Mouse (Mus musculus) hindbrain, embryonic 15.5 days (tissue): Measurements from ENCODE around the gene Phf24. TPM values are rescaled to one million over a fixed set of nuclear protein-coding genes. Genes with fewer than 3 reads are reported as not detected.
"Not testable (repeated sequence)": the region's sequence is repeated elsewhere in the genome, so short reads cannot be mapped to it uniquely, and the experiment has no call there.

Experiments
- ATAC-seq: fragments of 200-750 bp; cut with Nextera tagmentation; 2 replicates; pipeline ENCODE4 v1.8.0; 2017; ENCODE audit warnings: low read depth, moderate number of reproducible peaks, moderate TSS enrichment; ENCODE audit not compliant: low FRiP score
- H3K27ac ChIP-seq: fragments of 300-500 bp; sonication (generic); replicated peaks from 2 replicates; pipeline ENCODE4 v1.5.1; 2015; ENCODE audit warnings: mild to moderate bottlenecking, inconsistent platforms
- H3K27me3 ChIP-seq: fragments of 300-500 bp; sonication (generic); 2 replicates; pipeline ENCODE4 v1.6.1; 2015; ENCODE audit warnings: control low read depth, inconsistent platforms
- H3K36me3 ChIP-seq: fragments of 300-500 bp; sonication (generic); 2 replicates; pipeline ENCODE4 v1.6.1; 2015; ENCODE audit warnings: control low read depth, inconsistent platforms
- H3K4me1 ChIP-seq: fragments of 300-500 bp; sonication (generic); replicated peaks from 2 replicates; pipeline ENCODE4 v1.6.1; 2015; ENCODE audit warnings: control low read depth, inconsistent platforms
- H3K4me2 ChIP-seq: fragments of 300-500 bp; sonication (generic); 2 replicates; pipeline ENCODE4 v1.6.1; 2015; ENCODE audit warnings: moderate library complexity, mild to moderate bottlenecking, inconsistent platforms
- H3K4me3 ChIP-seq: fragments of 300-500 bp; sonication (generic); 2 replicates; pipeline ENCODE4 v1.5.1; 2015; ENCODE audit warnings: mild to moderate bottlenecking, inconsistent platforms
- H3K9ac ChIP-seq: fragments of 300-500 bp; sonication (generic); 2 replicates; pipeline ENCODE4 v1.6.1; 2015; ENCODE audit warnings: inconsistent platforms
- H3K9me3 ChIP-seq: fragments of 300-500 bp; sonication (generic); 2 replicates; pipeline ENCODE4 v1.6.1; 2016; ENCODE audit warnings: control low read depth, inconsistent platforms
- WGBS: fragments of 180-500 bp; shearing (Covaris S2); methylation state at CpG from one replicate; pipeline ENCODE4 v1.1.7; 2015; 5-methylcytosine and 5-hydroxymethylcytosine counted together
- polyA plus RNA-seq: library from polyadenylated mRNA; unstranded; fragments of >200 nt; fragmentation: Nextera tagmentation; extraction: Ambion mirVana; gene quantifications from 2 replicates; pipeline ENCODE4 v1.2.1, GENCODE M21; 2015

Phf24 gene
- polyA plus RNA-seq, 1 experiment from 2014 or later = 39.3 TPM

DNA sequence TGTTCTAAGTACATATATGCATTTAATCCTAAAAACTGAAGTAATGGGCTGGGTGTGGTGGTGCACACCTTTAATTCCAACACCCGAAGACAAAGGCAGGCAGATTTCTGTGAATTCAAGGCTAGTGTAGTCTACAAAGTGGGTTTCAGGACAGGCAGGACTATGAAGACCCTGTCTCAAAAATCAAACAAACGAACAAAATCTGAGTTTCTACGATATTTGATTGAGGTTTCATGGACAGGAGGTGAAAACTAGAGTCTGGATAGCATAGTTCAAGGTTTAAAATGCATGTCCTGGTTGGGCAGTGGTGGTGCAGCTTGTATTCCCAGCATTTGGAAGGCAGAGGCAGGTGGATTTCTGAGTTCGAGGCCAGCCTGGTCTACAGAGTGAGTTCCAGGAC lies 52.8 kb downstream of the Phf24 start, which contains the start of gene 1700022I11Rik:
TSS of gene 1700022I11Rik (plus strand) at position 301 of the 400 bp plus-strand sequence.
- Histone ChIP-seq H3K4me2 (no peak within 1 kb of the TSS), H3K4me3 (no peak within 1 kb of the TSS), H3K9me3 (no peaks in the 10 kb centered on the region), H3K4me1 (0 out of 2 replicates have a peak, but pooled peaks cover 3% of the 10 kb centered on the region), H3K36me3 (no peaks in the 10 kb centered on the region), H3K27ac (no peak within 1 kb of the TSS), H3K9ac (no peak within 1 kb of the TSS), H3K27me3 (no peaks in the 10 kb centered on the region)
- ATAC-seq = no peak
- WGBS = 93% methylated on average over 4 of the region's 4 CpGs

DNA sequence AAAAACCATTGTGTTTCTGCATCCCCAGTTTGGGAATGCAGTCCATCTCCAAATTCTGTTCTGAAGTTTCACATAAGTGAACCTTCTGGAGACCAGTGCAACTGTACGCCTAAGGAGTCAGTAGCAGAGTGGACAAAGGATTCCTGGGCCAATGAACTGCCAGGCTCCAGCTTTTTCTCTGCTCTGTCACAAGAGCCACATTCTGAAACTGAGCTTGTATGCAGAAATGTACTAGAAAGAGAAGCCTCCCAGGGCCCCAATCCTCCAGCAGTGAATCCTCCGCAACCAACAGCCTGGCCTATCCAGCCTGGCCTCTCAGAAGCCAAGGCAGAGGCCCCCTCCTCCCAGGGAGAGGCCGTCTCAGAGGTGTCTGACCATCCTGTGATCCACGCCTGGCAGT lies 56.5 kb downstream of the Phf24 start:
- no peak for ATAC-seq

DNA sequence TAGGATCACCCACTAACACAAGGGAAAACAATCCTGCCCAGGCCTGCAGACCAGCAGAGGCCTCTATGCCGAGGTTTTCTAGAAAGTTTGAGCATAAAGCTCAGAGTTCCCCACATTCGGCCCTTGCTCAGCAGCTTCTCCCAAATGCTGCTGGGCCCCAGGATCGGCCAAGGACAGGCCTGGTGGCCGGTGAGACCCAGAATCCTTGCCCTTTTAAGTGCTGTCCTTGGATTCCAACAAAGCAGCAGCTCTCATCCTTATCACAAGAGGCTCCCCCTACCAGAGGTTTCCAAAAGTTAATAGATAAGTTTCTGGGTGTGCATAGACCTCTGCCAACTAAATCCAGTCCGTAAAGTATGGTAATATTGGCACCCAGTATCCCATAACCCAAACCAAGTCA lies 57.4 kb downstream of the Phf24 start:
- no peaks in the 10 kb centered on the region for H3K4me1 ChIP-seq
- 81% methylated on average over 5 of the region's 5 CpGs for WGBS
- no peak overlapping the region for H3K9ac ChIP-seq
- H3K27me3 ChIP-seq = no peaks in the 10 kb centered on the region
- H3K4me2 ChIP-seq = no peak overlapping the region
- H3K27ac ChIP-seq = no peak overlapping the region
- peaks cover 22% of the 10 kb centered on the region for H3K36me3 ChIP-seq
- no peak for ATAC-seq
- no peak overlapping the region for H3K4me3 ChIP-seq
- H3K9me3 ChIP-seq = no peaks in the 10 kb centered on the region

More for the DNA sequence above, 56.5 kb downstream of the Phf24 start:
- Histone ChIP-seq H3K27ac (no peak overlapping the region), H3K4me3 (no peak overlapping the region), H3K9ac (no peak overlapping the region), H3K9me3 (no peaks in the 10 kb centered on the region), H3K4me2 (no peak overlapping the region), H3K27me3 (no peaks in the 10 kb centered on the region), H3K4me1 (no peaks in the 10 kb centered on the region), H3K36me3 (peaks cover 13% of the 10 kb centered on the region)
- WGBS = 83% methylated on average over 4 of the region's 4 CpGs

DNA sequence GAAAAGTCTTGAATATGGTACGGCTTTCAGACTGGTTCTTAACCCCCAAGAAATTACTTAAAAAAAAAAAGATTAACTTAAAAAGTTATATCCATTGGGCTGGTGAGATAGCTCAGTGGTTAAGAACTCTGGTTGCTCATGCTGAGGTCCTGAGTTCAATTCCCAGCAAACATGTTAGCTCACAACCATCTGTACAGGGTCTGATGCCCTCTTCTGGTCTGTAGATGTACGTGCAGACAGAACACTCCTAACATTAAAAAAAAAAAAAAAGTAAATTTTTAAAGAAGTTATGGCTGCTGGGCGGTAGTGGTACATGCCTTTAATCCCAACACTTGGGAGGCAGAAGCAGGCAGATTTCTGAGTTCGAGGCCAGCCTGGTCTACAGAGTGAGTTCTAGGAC lies 61.6 kb downstream of the Phf24 start:
- no peak for ATAC-seq
- 94% methylated on average over 4 of the region's 4 CpGs for WGBS
- Histone ChIP-seq H3K9ac (no peak overlapping the region), H3K27me3 (no peaks in the 10 kb centered on the region), H3K4me1 (no peaks in the 10 kb centered on the region), H3K4me2 (no peak overlapping the region), H3K4me3 (no peak overlapping the region), H3K36me3 (peaks cover 51% of the 10 kb centered on the region), H3K27ac (no peak overlapping the region), H3K9me3 (no peaks in the 10 kb centered on the region)

DNA sequence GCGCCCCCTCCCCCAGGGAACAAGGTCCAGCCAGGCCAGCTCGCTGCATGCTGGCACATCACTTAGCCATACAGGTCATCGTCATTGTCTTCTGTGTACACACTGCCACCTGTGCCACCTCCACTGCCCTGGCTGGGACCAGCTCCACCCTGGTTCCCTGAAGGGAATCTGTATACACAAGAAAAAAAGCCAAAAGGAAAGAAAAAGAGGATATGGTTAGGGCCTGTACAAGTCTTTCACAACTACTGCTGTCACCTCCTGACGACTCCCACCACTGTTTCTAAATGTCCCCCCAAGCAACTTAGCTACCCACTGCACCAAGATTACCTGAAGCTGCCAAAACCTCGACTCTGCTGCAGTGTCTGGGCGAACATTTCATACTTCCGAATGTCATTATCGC lies 64.0 kb downstream of the Phf24 start:
- 0 out of 2 replicates have a peak, but pooled peaks have one; percentile 3 for ATAC-seq
- H3K4me2 ChIP-seq, H3K9me3 ChIP-seq, H3K4me3 ChIP-seq, H3K9ac ChIP-seq, H3K4me1 ChIP-seq, H3K27me3 ChIP-seq, H3K27ac ChIP-seq: not testable (repeated sequence)
- WGBS = 94% methylated on average over 8 of the region's 8 CpGs
- H3K36me3 ChIP-seq = peaks cover 72% of the 10 kb centered on the region

DNA sequence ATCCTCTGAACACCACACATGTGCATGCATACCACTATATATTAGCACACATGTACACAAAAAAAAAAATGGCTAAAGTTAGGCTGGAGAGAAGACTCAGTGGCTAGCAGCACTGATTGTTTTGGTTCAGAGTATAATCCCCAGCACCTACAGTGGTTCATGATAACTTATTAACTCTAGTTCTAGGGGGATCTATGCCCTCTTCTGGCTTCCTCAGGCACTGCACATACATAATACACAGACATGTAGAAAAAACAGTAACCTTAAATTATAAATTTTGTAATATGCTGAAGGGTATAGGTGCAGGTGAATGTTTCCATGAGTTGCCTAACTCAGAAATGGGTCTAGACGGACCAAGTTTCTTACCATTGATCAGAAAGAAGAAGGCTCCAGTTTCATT lies 71.8 kb downstream of the Phf24 start:
- ATAC-seq = no peak

More for the DNA sequence above, 71.8 kb downstream of the Phf24 start:
- Histone ChIP-seq H3K9ac (no peak overlapping the region), H3K4me2 (no peak overlapping the region), H3K36me3 (peaks cover 97% of the 10 kb centered on the region), H3K4me3 (no peak overlapping the region), H3K27ac (no peak overlapping the region), H3K4me1 (no peaks in the 10 kb centered on the region), H3K9me3 (no peaks in the 10 kb centered on the region), H3K27me3 (no peaks in the 10 kb centered on the region)
- 83% methylated on average over 1 of the region's 1 CpGs for WGBS

Other genes with a start within 250 kb of the Phf24 start
- 0.59 and 1.2 TPM in 2 replicates for gene 4930578G10Rik, start 181.1 kb upstream of the Phf24 start, polyA plus RNA-seq
- 0.28 and 0.56 TPM in 2 replicates for gene Ccl19, start 160.1 kb upstream of the Phf24 start, polyA plus RNA-seq
- gene Ccl21a, start 142.7 kb upstream of the Phf24 start, polyA plus RNA-seq = 0.98 and 1.2 TPM in 2 replicates
- 0.05 and 0.06 TPM in 2 replicates for gene Fam205a1, start 62.8 kb upstream of the Phf24 start, polyA plus RNA-seq
- gene Gm12394, start 59.9 kb upstream of the Phf24 start, polyA plus RNA-seq = 0.64 and 0.69 TPM in 2 replicates
- gene Fam205c, start 42.4 kb upstream of the Phf24 start, polyA plus RNA-seq = 1.6 and 1.8 TPM in 2 replicates
- 36.7 and 46.3 TPM in 2 replicates for gene Dnajb5, start 33.2 kb downstream of the Phf24 start, polyA plus RNA-seq
- 0.41 and 0.68 TPM in 2 replicates for gene 1700022I11Rik, start 52.9 kb downstream of the Phf24 start, polyA plus RNA-seq
- gene Vcp, start 83.8 kb downstream of the Phf24 start, polyA plus RNA-seq = 469 and 479 TPM in 2 replicates
- gene Fancg, start 93.8 kb downstream of the Phf24 start, polyA plus RNA-seq = 21.1 and 25.4 TPM in 2 replicates
- 28.9 and 29.6 TPM in 2 replicates for gene Pigo, start 109.2 kb downstream of the Phf24 start, polyA plus RNA-seq
- 227 and 236 TPM in 2 replicates for gene Stoml2, start 115.0 kb downstream of the Phf24 start, polyA plus RNA-seq
- 37.5 and 38.9 TPM in 2 replicates for gene Fam214b, start 129.6 kb downstream of the Phf24 start, polyA plus RNA-seq
- 16.1 and 19.2 TPM in 2 replicates for gene Unc13b, start 142.3 kb downstream of the Phf24 start, polyA plus RNA-seq